Mouse (Mus musculus): ENCODE results near the gene Pcnx.

DNA sequence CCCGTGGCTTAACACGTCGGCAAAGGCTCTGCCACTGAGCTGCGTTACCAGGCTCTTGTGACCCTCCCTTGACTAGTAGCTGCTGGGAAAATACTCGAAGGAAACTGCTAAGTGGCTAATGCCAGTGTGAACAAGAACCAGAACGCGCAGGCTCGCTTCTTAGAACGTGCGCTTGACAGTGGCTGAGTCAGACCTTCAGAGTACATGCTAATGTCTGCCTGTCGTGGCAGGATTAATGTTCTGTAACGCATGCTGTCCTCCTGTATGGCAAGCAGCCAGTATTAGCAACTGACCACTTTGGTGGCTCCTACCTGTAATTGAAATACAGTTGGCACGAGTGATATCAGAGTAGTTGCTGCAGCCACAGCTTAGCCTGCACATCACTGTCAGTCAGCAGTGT lies 72.2 kb downstream of the Pcnx start:
- TF ChIP-seq CTCF (IDR thresholded peaks at IDR 0.05; ENCODE audit: insufficient read depth, low read depth, low read length): no peak
- TF ChIP-seq POLR2A (IDR thresholded peaks at IDR 0.05; ENCODE audit: insufficient read depth, low read depth, low read length): no peak
